Mouse (Mus musculus) liver, embryonic 14.5 days (tissue): ENCODE measurements at regions not wholly inside any gene's neighbourhood (a gene's known extent, or its start where the extent isn't known, plus 50 kb on each side); places are given as distances from the start of the nearest gene placed in this dataset.

Source experiments
- CTCF ChIP-seq: IDR thresholded peaks from 2 replicates; pipeline ENCODE4 v1.5.1; 2016; ENCODE audit warnings: antibody characterized with exemption, low read depth, control low read depth
- EP300 ChIP-seq: IDR thresholded peaks from 2 replicates; pipeline ENCODE4 v1.6.1; 2016; ENCODE audit warnings: antibody characterized with exemption, low read depth

DNA sequence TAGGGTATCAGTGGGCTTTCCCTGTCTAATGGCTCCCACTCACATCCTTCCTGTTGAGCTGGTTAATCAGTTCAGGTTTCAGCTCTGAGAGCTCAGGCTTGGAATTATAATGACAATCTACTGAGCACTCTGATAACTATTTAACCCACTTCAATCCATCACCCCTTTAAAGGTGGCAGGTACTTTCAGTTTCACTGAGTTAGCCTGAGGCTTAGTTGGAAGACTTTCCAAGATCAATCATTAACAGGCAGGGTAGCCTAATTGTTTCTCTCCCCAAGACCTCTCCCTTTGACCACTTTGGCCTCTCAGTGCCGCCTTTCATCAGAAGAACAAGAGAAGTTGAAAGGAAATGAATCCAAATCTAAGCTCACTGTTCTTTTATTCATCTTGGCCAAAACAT lies 99.1 kb downstream of the Mbl2 start:
- TF ChIP-seq CTCF, result no peak
- no peak for TF ChIP-seq EP300
